Mouse (Mus musculus) ES-E14 (cell line): ENCODE measurements around the gene Hdac7.

Experiments
- CHD2 ChIP-seq: IDR thresholded peaks from 2 replicates; pipeline ENCODE4 v1.6.1; 2014; ENCODE audit warnings: mild to moderate bottlenecking, low read depth, low read length, inconsistent platforms
- HCFC1 ChIP-seq: IDR thresholded peaks from 2 replicates; pipeline ENCODE4 v1.6.1; 2012; ENCODE audit warnings: low read length, inconsistent platforms, borderline replicate concordance; ENCODE audit not compliant: insufficient read depth
- MAFK ChIP-seq: IDR thresholded peaks from 2 replicates; pipeline ENCODE4 v1.6.1; 2014; ENCODE audit warnings: mild to moderate bottlenecking, low read depth, low read length, inconsistent platforms; ENCODE audit not compliant: insufficient read depth
- ZC3H11A ChIP-seq: IDR thresholded peaks from 2 replicates; pipeline ENCODE4 v1.6.1; 2012; ENCODE audit warnings: low read depth, mild to moderate bottlenecking, inconsistent platforms, low read length, borderline replicate concordance
- ZNF384 ChIP-seq: IDR thresholded peaks from 2 replicates; pipeline ENCODE4 v1.6.1; 2012; ENCODE audit warnings: low read depth, low read length, inconsistent platforms

DNA sequence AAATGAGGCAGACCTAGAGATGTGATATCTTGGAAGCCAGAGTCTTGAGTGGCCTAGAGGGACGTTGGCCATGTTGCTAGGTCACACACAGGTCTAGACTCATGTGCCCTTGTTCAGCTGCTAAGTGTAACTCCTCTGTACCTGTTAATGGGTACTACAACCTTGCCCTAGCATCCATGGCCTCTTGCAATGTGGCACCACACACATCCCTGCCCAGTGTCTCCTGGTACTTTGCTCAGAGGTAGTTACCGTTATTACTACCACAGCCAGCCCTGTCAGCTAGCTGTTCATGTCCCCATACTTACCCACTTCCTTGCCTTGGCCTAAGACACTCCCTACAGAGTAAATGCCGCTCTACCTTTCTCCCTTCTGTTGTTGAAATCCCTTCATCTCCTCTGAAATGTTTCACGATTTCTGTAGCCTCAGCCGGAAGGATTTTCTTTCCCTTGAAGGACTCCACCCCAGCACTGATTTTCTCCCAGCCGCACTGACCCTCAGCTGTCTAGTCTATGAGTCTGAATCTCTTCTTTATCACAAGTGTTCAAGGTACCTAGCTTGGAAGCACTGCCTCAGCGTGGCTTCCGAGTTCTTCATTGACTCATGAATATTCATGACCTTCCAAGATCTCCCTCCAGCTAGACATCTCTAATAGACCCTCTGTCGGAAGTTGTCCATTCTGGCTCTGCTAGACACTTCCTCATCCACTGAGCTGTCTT lies 11.4 kb downstream of the Hdac7 start:
- TF ChIP-seq ZNF384 (no peak), CHD2 (no peak), HCFC1 (no peak), MAFK (no peak), ZC3H11A (no peak)
